Mouse (Mus musculus): ENCODE results near the gene Sspn.

DNA sequence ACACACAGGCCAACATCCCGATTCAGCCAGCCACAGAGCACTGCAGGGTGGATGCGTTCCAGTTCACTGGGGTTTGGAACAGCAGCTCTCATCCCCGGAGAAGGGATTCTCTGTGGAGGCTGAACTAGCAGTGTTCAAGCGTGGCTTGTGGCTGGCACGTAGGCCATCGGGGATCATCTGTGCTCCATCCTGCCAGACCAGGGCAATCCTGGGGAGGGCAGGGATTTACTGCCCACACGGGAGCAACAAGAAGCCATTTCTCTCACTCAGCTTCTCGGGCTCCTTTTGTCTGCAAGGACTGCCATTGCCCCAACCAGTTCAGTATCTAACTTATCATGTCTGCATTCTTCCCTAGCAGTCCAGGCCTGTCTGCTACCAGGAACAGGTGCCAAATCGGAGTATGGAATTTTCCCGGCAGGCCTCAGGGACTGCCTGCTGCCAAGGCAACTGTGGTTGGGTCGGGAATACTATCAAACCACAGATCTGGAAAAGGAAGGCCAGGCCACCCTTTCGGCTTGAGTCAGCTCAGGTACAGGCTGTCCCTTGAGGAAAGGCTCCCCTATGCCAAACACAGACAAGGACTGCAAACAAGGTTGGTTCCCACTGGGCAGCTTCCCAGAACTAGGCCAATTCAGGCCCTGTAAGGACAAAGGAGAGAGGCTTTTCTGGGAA lies 78.8 kb downstream of the Sspn start:
- TF ChIP-seq CTCF (IDR thresholded peaks at IDR 0.05; ENCODE audit: low read depth, low read length) (no peak), POLR2A (IDR thresholded peaks at IDR 0.05; ENCODE audit: insufficient read depth, low read length) (no peak)

All from ES-Bruce4 (cell line).